Mouse (Mus musculus) neural tube, postnatal 0 days (tissue): ENCODE results near the gene Cxcl9. TPM values are rescaled to one million over a fixed set of nuclear protein-coding genes. Genes with fewer than 3 reads are reported as not detected.

Experiments
- polyA plus RNA-seq: library from polyadenylated mRNA; unstranded; fragments of >200 nt; fragmentation: Nextera tagmentation; extraction: Ambion mirVana; gene quantifications from 2 replicates; pipeline ENCODE4 v1.2.1, GENCODE M21; 2015

Cxcl9 gene
- polyA plus RNA-seq, result not detected in 2 replicates

GRCm38 (mm10) chr5:92327929-92328328 lies at the start of gene Cxcl9:
Gene Cxcl9, minus strand, starts transcription at chr5:92328079.

GRCm38 (mm10) chr5:92348794-92349413 lies 21.0 kb upstream of the Cxcl9 start, which contains the start of gene Cxcl10:
Gene Cxcl10, minus strand, starts transcription at chr5:92348889.

GRCm38 (mm10) chr5:92331635-92332338 lies 3.9 kb upstream of the Cxcl9 start, which contains the start of gene Art3:
Gene Art3, plus strand, starts transcription at chr5:92331827.

GRCm38 (mm10) chr5:92309681-92310511 lies 18.0 kb downstream of the Cxcl9 start, which contains the start of gene Sdad1:
Gene Sdad1, minus strand, starts transcription at chr5:92310479.

GRCm38 (mm10) chr5:92277437-92278394 lies 50.2 kb downstream of the Cxcl9 start, which contains the start of gene Naaa:
Gene Naaa, minus strand, starts transcription at chr5:92278170.

Other genes starting within 250 kb of the Cxcl9 start
- 257 and 261 TPM in 2 replicates for gene G3bp2, start 244.4 kb downstream of the Cxcl9 start, polyA plus RNA-seq
- gene Uso1, start 190.1 kb downstream of the Cxcl9 start, polyA plus RNA-seq, result 31.0 and 31.7 TPM in 2 replicates
- not detected in 2 replicates for gene U90926, start 112.7 kb downstream of the Cxcl9 start, polyA plus RNA-seq
- gene Ppef2, start 71.8 kb downstream of the Cxcl9 start, polyA plus RNA-seq, result 0.37 and 0.50 TPM in 2 replicates
- gene Naaa, start 49.9 kb downstream of the Cxcl9 start, polyA plus RNA-seq, result 29.1 and 32.1 TPM in 2 replicates
- gene Sdad1, start 17.6 kb downstream of the Cxcl9 start, polyA plus RNA-seq, result 25.6 and 26.0 TPM in 2 replicates
- gene Art3, start 3.7 kb upstream of the Cxcl9 start, polyA plus RNA-seq, result 30.3 and 31.2 TPM in 2 replicates
- 0.23 and 1.2 TPM in 2 replicates for gene Cxcl10, start 20.8 kb upstream of the Cxcl9 start, polyA plus RNA-seq
- 34.7 and 37.5 TPM in 2 replicates for gene Nup54, start 107.1 kb upstream of the Cxcl9 start, polyA plus RNA-seq
- gene Scarb2, start 178.8 kb upstream of the Cxcl9 start, polyA plus RNA-seq, result 22.1 and 24.1 TPM in 2 replicates
- gene Fam47e, start 227.0 kb upstream of the Cxcl9 start, polyA plus RNA-seq, result 1.8 and 2.2 TPM in 2 replicates